Mouse (Mus musculus) limb, embryonic 11.5 days (tissue): Measurements from ENCODE around the gene Inmt. TPM values are rescaled to one million over a fixed set of nuclear protein-coding genes. Genes with fewer than 3 reads are reported as not detected.
A peak's percentile ranks its signal among the peaks of the same experiment; 100 is the strongest.

ENCODE experiments used
- ATAC-seq: fragments of 200-750 bp; cut with Nextera tagmentation; 2 replicates; pipeline ENCODE4 v1.8.0; 2017; ENCODE audit warnings: low read depth; ENCODE audit not compliant: insufficient number of reproducible peaks, low FRiP score, low TSS enrichment
- DNase-seq: peaks from one replicate; pipeline ENCODE4 v3.0.0-alpha.2; 2015; ENCODE audit warnings: low spot score
- H3K27ac ChIP-seq: fragments of 300-500 bp; sonication (generic); replicated peaks from 2 replicates; pipeline ENCODE4 v1.5.1; 2014; ENCODE audit warnings: low read depth, mild to moderate bottlenecking, low read length
- H3K27me3 ChIP-seq: fragments of 300-500 bp; sonication (generic); 2 replicates; pipeline ENCODE4 v1.6.1; 2014; ENCODE audit warnings: mild to moderate bottlenecking, low read length, mixed read lengths; ENCODE audit not compliant: control insufficient read depth, insufficient read depth
- H3K36me3 ChIP-seq: fragments of 300-500 bp; sonication (generic); 2 replicates; pipeline ENCODE4 v1.6.1; 2014; ENCODE audit warnings: mild to moderate bottlenecking, low read length, moderate library complexity, mixed read lengths; ENCODE audit not compliant: control insufficient read depth, insufficient read depth
- H3K4me1 ChIP-seq: fragments of 300-500 bp; sonication (generic); 2 replicates; pipeline ENCODE4 v1.6.1; 2014; ENCODE audit warnings: low read length, mixed read lengths; ENCODE audit not compliant: control insufficient read depth, insufficient read depth
- H3K4me2 ChIP-seq: fragments of 300-500 bp; sonication (generic); 2 replicates; pipeline ENCODE4 v1.6.1; 2014; ENCODE audit warnings: low read depth, mild to moderate bottlenecking, moderate library complexity; ENCODE audit not compliant: severe bottlenecking
- H3K4me3 ChIP-seq: fragments of 300-500 bp; sonication (generic); 2 replicates; pipeline ENCODE4 v1.5.1; 2014; ENCODE audit warnings: low read depth, low read length
- H3K9ac ChIP-seq: fragments of 300-500 bp; sonication (generic); 2 replicates; pipeline ENCODE4 v1.6.1; 2014; ENCODE audit warnings: mild to moderate bottlenecking, low read length
- H3K9me3 ChIP-seq: fragments of 300-500 bp; sonication (generic); 2 replicates; pipeline ENCODE4 v1.6.1; 2016; ENCODE audit warnings: low read length; ENCODE audit not compliant: control insufficient read depth
- WGBS: fragments of 180-500 bp; shearing (Covaris S2); extraction: QIAGEN DNeasy Blood & Tissue Kit; methylation state at CpG from one replicate; pipeline ENCODE4 v1.1.7; 2014; 5-methylcytosine and 5-hydroxymethylcytosine counted together
- polyA plus RNA-seq: library from polyadenylated mRNA; unstranded; fragments of >200 nt; fragmentation: Nextera tagmentation; extraction: Ambion mirVana; gene quantifications from 2 replicates; pipeline ENCODE4 v1.2.1, GENCODE M21; 2014

Inmt gene
- polyA plus RNA-seq, 1 experiment from 2014 or later = 0.13 TPM

- no peak for DNase-seq
- WGBS = 50% methylated on average over 5 of the region's 5 CpGs
- H3K36me3 ChIP-seq = no peaks in the 10 kb centered on the region
These were observed 1.0 kb upstream of the Inmt start for GRCm38 (mm10) chr6:55175892-55176291.

GRCm38 (mm10) chr6:55175456-55175855 lies 613 bp upstream of the Inmt start:
- Histone ChIP-seq H3K4me1 (0 out of 2 replicates have a peak, but pooled peaks cover 3% of the 10 kb centered on the region), H3K4me3 (no peak overlapping the region), H3K27me3 (no peaks in the 10 kb centered on the region), H3K27ac (no peak overlapping the region), H3K9me3 (no peaks in the 10 kb centered on the region), H3K36me3 (no peaks in the 10 kb centered on the region), H3K9ac (no peak overlapping the region), H3K4me2 (no peak overlapping the region)
- WGBS = 61% methylated on average over 2 of the region's 2 CpGs
- DNase-seq (no peak), ATAC-seq (no peak)

More at GRCm38 (mm10) chr6:55175892-55176291, 1.0 kb upstream of the Inmt start:
- H3K27me3 ChIP-seq = no peaks in the 10 kb centered on the region
- no peak overlapping the region for H3K4me3 ChIP-seq
- no peak overlapping the region for H3K27ac ChIP-seq
- H3K9ac ChIP-seq = no peak overlapping the region
- no peak for ATAC-seq
- no peaks in the 10 kb centered on the region for H3K9me3 ChIP-seq
- H3K4me1 ChIP-seq = 0 out of 2 replicates have a peak, but pooled peaks cover 3% of the 10 kb centered on the region
- H3K4me2 ChIP-seq = no peak overlapping the region

DNA sequence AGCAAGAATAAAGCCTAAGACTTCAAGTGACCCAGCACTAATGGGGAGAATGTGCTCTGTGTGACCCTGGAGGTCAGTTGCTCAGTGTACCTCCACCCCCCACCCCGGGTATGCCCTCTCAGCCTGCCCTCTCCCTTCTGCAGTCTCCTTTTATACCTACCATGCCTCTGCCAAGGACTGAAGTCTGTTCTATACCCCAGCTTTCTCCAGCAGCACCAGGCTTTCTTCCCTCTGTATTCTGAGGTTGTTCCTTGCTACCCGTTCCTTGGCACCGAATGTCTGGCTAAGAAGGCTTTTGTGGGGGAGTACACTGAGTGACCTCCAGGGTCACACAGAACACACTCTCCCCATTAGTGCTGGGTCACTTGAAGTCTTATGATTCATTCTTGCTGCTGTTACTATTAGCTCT lies 898 bp downstream of the Inmt start:
- Histone ChIP-seq H3K4me3 (no peak overlapping the region), H3K9ac (no peak overlapping the region), H3K36me3 (no peaks in the 10 kb centered on the region), H3K4me2 (no peak overlapping the region), H3K4me1 (0 out of 2 replicates have a peak, but pooled peaks cover 3% of the 10 kb centered on the region), H3K27me3 (no peaks in the 10 kb centered on the region), H3K9me3 (no peaks in the 10 kb centered on the region), H3K27ac (no peak overlapping the region)
- ATAC-seq (no peak), DNase-seq (no peak)
- 35% methylated on average over 3 of the region's 3 CpGs for WGBS

DNA sequence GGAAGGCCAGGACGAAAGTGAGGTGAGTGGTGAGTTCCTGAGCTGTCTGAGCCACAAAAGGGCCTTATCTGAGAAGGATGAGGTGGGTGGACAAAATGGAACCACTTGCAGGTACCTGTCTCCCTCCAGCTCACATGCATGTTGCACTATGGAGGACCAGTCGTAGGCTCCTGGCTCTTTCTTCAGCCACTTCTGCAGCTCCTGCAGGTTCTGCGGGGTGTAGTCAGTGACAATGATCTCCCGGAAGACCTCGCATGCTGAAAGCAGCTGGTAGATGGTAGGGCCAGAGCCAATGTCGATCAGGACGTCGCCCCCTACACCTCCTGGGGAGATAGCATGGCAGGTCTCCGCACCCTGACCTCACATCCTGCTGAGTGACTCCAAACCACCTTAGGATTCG lies 1.7 kb downstream of the Inmt start:
- Histone ChIP-seq H3K9me3 (no peaks in the 10 kb centered on the region), H3K27ac (no peak overlapping the region), H3K4me1 (0 out of 2 replicates have a peak, but pooled peaks cover 3% of the 10 kb centered on the region), H3K36me3 (no peaks in the 10 kb centered on the region), H3K4me2 (no peak overlapping the region), H3K27me3 (no peaks in the 10 kb centered on the region), H3K4me3 (no peak overlapping the region), H3K9ac (no peak overlapping the region)
- ATAC-seq = no peak
- DNase-seq = no peak
- WGBS = 72% methylated on average over 10 of the region's 10 CpGs

GRCm38 (mm10) chr6:55171638-55172037 lies 3.2 kb downstream of the Inmt start:
- no peak overlapping the region for H3K9ac ChIP-seq
- no peak overlapping the region for H3K4me2 ChIP-seq
- no peaks in the 10 kb centered on the region for H3K9me3 ChIP-seq
- 64% methylated on average over 4 of the region's 4 CpGs for WGBS
- H3K27ac ChIP-seq = no peak overlapping the region
- H3K27me3 ChIP-seq = no peaks in the 10 kb centered on the region
- H3K4me3 ChIP-seq = no peak overlapping the region
- H3K4me1 ChIP-seq = 0 out of 2 replicates have a peak, but pooled peaks cover 3% of the 10 kb centered on the region
- no peak for DNase-seq
- no peak for ATAC-seq
- H3K36me3 ChIP-seq = no peaks in the 10 kb centered on the region

GRCm38 (mm10) chr6:55169818-55170217 lies 5.0 kb downstream of the Inmt start:
- Histone ChIP-seq H3K9ac (no peak overlapping the region), H3K36me3 (no peaks in the 10 kb centered on the region), H3K4me1 (0 out of 2 replicates have a peak, but pooled peaks cover 3% of the 10 kb centered on the region), H3K27me3 (no peaks in the 10 kb centered on the region), H3K4me3 (no peak overlapping the region), H3K27ac (no peak overlapping the region), H3K4me2 (no peak overlapping the region), H3K9me3 (no peaks in the 10 kb centered on the region)
- ATAC-seq (no peak), DNase-seq (no peak)
- 65% methylated on average over 5 of the region's 5 CpGs for WGBS

DNA sequence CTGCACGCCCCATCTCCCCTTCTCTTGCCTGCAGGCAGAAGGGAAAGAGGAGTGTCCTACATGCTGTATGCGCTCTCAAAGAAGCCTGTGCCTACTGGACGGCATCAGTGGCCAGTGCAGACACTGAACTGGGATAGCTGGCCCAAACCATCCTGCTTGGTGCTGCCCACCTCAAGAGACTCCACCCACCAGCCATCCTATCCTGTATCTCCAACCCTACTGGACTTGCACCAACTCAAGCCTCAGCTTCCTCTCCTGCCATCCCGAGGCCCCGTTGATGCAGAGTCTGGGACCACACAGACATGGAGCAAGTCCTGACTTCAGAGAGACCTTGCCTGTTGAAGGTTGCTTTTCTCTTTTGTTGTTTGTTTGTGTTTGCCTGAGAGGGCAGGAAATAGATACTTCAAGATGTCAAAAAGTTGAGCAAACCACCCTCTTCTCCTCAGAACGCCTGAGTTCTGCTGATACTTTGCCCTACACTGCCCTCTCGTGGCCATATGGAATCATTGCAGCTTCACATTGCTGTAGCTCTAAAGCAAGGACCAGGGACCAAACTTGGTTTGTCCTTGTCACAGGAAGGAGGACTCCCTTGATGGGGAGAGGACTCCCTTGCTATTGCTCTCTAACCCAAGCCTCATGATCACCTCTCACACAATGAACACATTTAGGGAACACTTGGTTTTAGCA lies 7.9 kb downstream of the Inmt start:
- no peaks in the 10 kb centered on the region for H3K36me3 ChIP-seq
- H3K4me1 ChIP-seq = no peaks in the 10 kb centered on the region
- no peak overlapping the region for H3K9ac ChIP-seq
- H3K27ac ChIP-seq = no peak overlapping the region
- H3K9me3 ChIP-seq = no peaks in the 10 kb centered on the region
- no peak overlapping the region for H3K4me3 ChIP-seq
- ATAC-seq = no peak
- no peak overlapping the region for H3K4me2 ChIP-seq
- no peaks in the 10 kb centered on the region for H3K27me3 ChIP-seq
- WGBS = 55% methylated on average over 7 of the region's 7 CpGs
- DNase-seq = peak; percentile 76

GRCm38 (mm10) chr6:55163046-55163584 lies 11.7 kb downstream of the Inmt start:
- no peaks in the 10 kb centered on the region for H3K27me3 ChIP-seq
- DNase-seq = no peak
- H3K9ac ChIP-seq = no peak overlapping the region
- H3K27ac ChIP-seq = no peak overlapping the region
- no peak for ATAC-seq
- H3K4me2 ChIP-seq = no peak overlapping the region
- WGBS = 83% methylated on average over 8 of the region's 8 CpGs
- H3K9me3 ChIP-seq = no peaks in the 10 kb centered on the region
- no peaks in the 10 kb centered on the region for H3K36me3 ChIP-seq
- no peak overlapping the region for H3K4me3 ChIP-seq
- H3K4me1 ChIP-seq = no peaks in the 10 kb centered on the region
